In genomic region chr8:87087451-87088095, GRCm38 (mm10) we compare ENCODE assay signal across 8 mouse cellular contexts.
A peak's percentile ranks its signal among the peaks of the same experiment; 100 is the strongest.
DNase-seq lines count a peak whose midpoint lies in the region; ATAC-seq and TF ChIP-seq lines count a peak whose summit lies in the region.

No protein-coding gene starts in this region.

- no peaks in the 10 kb centered on the region for H3K27me3 ChIP-seq in hindbrain, embryonic 12.5 days
- H3K27me3 ChIP-seq in stomach, postnatal 0 days (ENCODE audit: control insufficient read depth, insufficient read depth, low read length): no peaks in the 10 kb centered on the region

- H3K4me2 ChIP-seq in hindbrain, embryonic 12.5 days (replicated peaks): no peak overlapping the region
- H3K4me2 ChIP-seq in stomach, postnatal 0 days (replicated peaks; ENCODE audit: low read depth): no peak overlapping the region

- H3K9ac ChIP-seq in hindbrain, embryonic 12.5 days: no peak overlapping the region
- H3K9ac ChIP-seq in stomach, postnatal 0 days (ENCODE audit: low read length): no peak overlapping the region

- H3K4me1 ChIP-seq in hindbrain, embryonic 12.5 days: peaks cover 2% of the 10 kb centered on the region; the same call in 1 of the 2 replicates
- H3K4me1 ChIP-seq in stomach, postnatal 0 days (replicated peaks; ENCODE audit: control insufficient read depth, insufficient read depth): no peaks in the 10 kb centered on the region

- intact Hi-C loops in gastrocnemius, postnatal 14 days (cut with DNase I; ENCODE audit: low total_unique reads): no loop called here
- intact Hi-C loops in gastrocnemius, adult 2 months (cut with DNase I): no loop called here

- H3K9me3 ChIP-seq in hindbrain, embryonic 12.5 days (replicated peaks): no peaks in the 10 kb centered on the region
- H3K9me3 ChIP-seq in stomach, postnatal 0 days (ENCODE audit: control insufficient read depth, low read length): no peaks in the 10 kb centered on the region

- no peak for TF ChIP-seq CTCF in gastrocnemius, adult 2 months (IDR thresholded peaks at IDR 0.05)
- no peak for TF ChIP-seq CTCF in stomach, postnatal 0 days (IDR thresholded peaks at IDR 0.05; ENCODE audit: low read depth)

- no peak overlapping the region for H3K4me3 ChIP-seq in gastrocnemius, adult 2 months
- no peak overlapping the region for H3K4me3 ChIP-seq in hindbrain, embryonic 12.5 days
- H3K4me3 ChIP-seq in stomach, postnatal 0 days (ENCODE audit: low read depth, low read length): no peak overlapping the region

- WGBS in hindbrain, embryonic 12.5 days: 36% methylated on average over 9 of the region's 9 CpGs
- 43% methylated on average over 9 of the region's 9 CpGs for WGBS in stomach, postnatal 0 days

- no peak for ATAC-seq in hindbrain, embryonic 12.5 days (ENCODE audit: low FRiP score)
- no peak for ATAC-seq in stomach, postnatal 0 days (ENCODE audit: low FRiP score, low TSS enrichment)

- H3K36me3 ChIP-seq in hindbrain, embryonic 12.5 days: no peaks in the 10 kb centered on the region
- H3K36me3 ChIP-seq in stomach, postnatal 0 days (ENCODE audit: control insufficient read depth, insufficient read depth, low read length): no peaks in the 10 kb centered on the region

- no peak for TF ChIP-seq EP300 in stomach, postnatal 0 days (optimal IDR thresholded peaks at IDR 0.05)

- H3K27ac ChIP-seq in gastrocnemius, adult 2 months: no peak overlapping the region
- peak overlapping the region; percentile 46; the same call in 1 of the 2 replicates for H3K27ac ChIP-seq in hindbrain, embryonic 12.5 days
- H3K27ac ChIP-seq in stomach, postnatal 0 days (replicated peaks): no peak overlapping the region

- peak; percentile 8 for DNase-seq in gastrocnemius, postnatal 14 days
- DNase-seq in gastrocnemius, adult 2 months: no peak
- DNase-seq in urinary bladder, postnatal 25 days (ENCODE audit: low spot score): peak; percentile 13
- DNase-seq in urinary bladder, adult 2 months (ENCODE audit: low spot score): no peak
- DNase-seq in stomach, postnatal 0 days (ENCODE audit: low spot score): peak; percentile 62
- no peak for DNase-seq in urinary bladder, postnatal 4 days (ENCODE audit: low spot score in 2 of 2)
- DNase-seq in natural killer cell, adult 2 months (ENCODE audit: low spot score in 2 of 2): no peak

Comparison
In these comparisons a context has a peak if more than half of its experiments do, and no peak if none do; other contexts are left out.
1. DNase-seq: peak in gastrocnemius, postnatal 14 days (single experiment), urinary bladder, postnatal 25 days (single experiment) and stomach, postnatal 0 days (single experiment); none in gastrocnemius, adult 2 months (single experiment), urinary bladder, adult 2 months (single experiment), urinary bladder, postnatal 4 days (0 of 2) and natural killer cell, adult 2 months (0 of 2).